Mouse (Mus musculus) liver, embryonic 14.5 days (tissue): Measurements from ENCODE around the gene Synm. TPM values are rescaled to one million over a fixed set of nuclear protein-coding genes. Genes with fewer than 3 reads are reported as not detected.

Experiments
- ATAC-seq: fragments of 200-750 bp; cut with Nextera tagmentation; 2 replicates; pipeline ENCODE4 v1.8.0; 2017; ENCODE audit warnings: moderate number of reproducible peaks, mild to moderate bottlenecking, moderate library complexity; ENCODE audit not compliant: insufficient read depth
- DNase-seq, 3 experiments: peaks; one replicate each; pipeline ENCODE4 v3.0.0-alpha.2; 2012 to 2013; ENCODE audit warnings: low read depth in 3 of 3, low spot score in 3 of 3
- H3K27ac ChIP-seq: fragments of 300-500 bp; sonication (generic); 2 replicates; pipeline ENCODE4 v1.5.1; 2014; ENCODE audit warnings: moderate library complexity, mild to moderate bottlenecking, control low read depth, inconsistent platforms
- H3K27me3 ChIP-seq: fragments of 300-500 bp; sonication (generic); 2 replicates; pipeline ENCODE4 v1.6.1; 2014; ENCODE audit warnings: mild to moderate bottlenecking, low read length, moderate library complexity; ENCODE audit not compliant: control insufficient read depth, insufficient read depth
- H3K36me3 ChIP-seq: fragments of 300-500 bp; sonication (generic); replicated peaks from 2 replicates; pipeline ENCODE4 v1.6.1; 2014; ENCODE audit warnings: low read depth; ENCODE audit not compliant: control insufficient read depth, insufficient read depth
- H3K4me1 ChIP-seq, 2 experiments: fragments of 200-500 bp in 1 of 2; fragments of 300-500 bp in 1 of 2; sonication (generic) in 1 of 2; replicated peaks; 2 replicates each; pipeline ENCODE4 v1.6.1; 2012 to 2014; ENCODE audit warnings: antibody characterized with exemption in 1 of 2, inconsistent platforms in 1 of 2, low read length in 1 of 2; ENCODE audit not compliant: control insufficient read depth in 2 of 2, insufficient read depth in 2 of 2
- H3K4me2 ChIP-seq: fragments of 300-500 bp; sonication (generic); 2 replicates; pipeline ENCODE4 v1.6.1; 2014; ENCODE audit warnings: low read depth, mild to moderate bottlenecking, control low read depth, moderate library complexity
- H3K4me3 ChIP-seq, 2 experiments: fragments of 200-500 bp in 1 of 2; fragments of 300-500 bp in 1 of 2; sonication (generic) in 1 of 2; 2 replicates each; pipeline ENCODE4 v1.5.1; 2012 to 2014; ENCODE audit warnings: low read depth in 2 of 2, low read length in 2 of 2, mild to moderate bottlenecking in 2 of 2, control low read depth in 1 of 2, inconsistent platforms in 1 of 2, moderate library complexity in 1 of 2; ENCODE audit not compliant: insufficient read depth in 1 of 2
- H3K9ac ChIP-seq: fragments of 300-500 bp; sonication (generic); replicated peaks from 2 replicates; pipeline ENCODE4 v1.6.1; 2014; ENCODE audit warnings: mild to moderate bottlenecking, control low read depth, moderate library complexity
- H3K9me3 ChIP-seq: fragments of 300-500 bp; sonication (generic); 2 replicates; pipeline ENCODE4 v1.6.1; 2016; ENCODE audit warnings: low read length, mixed read lengths; ENCODE audit not compliant: control insufficient read depth
- CTCF ChIP-seq: IDR thresholded peaks from 2 replicates; pipeline ENCODE4 v1.5.1; 2016; ENCODE audit warnings: antibody characterized with exemption, low read depth, control low read depth
- EP300 ChIP-seq: IDR thresholded peaks from 2 replicates; pipeline ENCODE4 v1.6.1; 2016; ENCODE audit warnings: antibody characterized with exemption, low read depth
- WGBS: fragments of 180-500 bp; shearing (Covaris S2); extraction: QIAGEN DNeasy Blood & Tissue Kit; methylation state at CpG from one replicate; pipeline ENCODE4 v1.1.7; 2014; ENCODE audit not compliant: insufficient replicate concordance; 5-methylcytosine and 5-hydroxymethylcytosine counted together
- polyA plus RNA-seq, 2 experiments: library from polyadenylated mRNA; depleted of rRNA in 1 of 2; stranded (reverse) in 1 of 2; unstranded in 1 of 2; fragments of >200 nt; fragmentation: Nextera tagmentation in 1 of 2; extraction: Ambion mirVana in 1 of 2; gene quantifications; 2 replicates each; pipeline versions ENCODE4 v1.2.1 to v1.2.3; 2012 to 2014

The Synm gene
- polyA plus RNA-seq, 2 experiments = 0.03 to 0.05 TPM

DNA sequence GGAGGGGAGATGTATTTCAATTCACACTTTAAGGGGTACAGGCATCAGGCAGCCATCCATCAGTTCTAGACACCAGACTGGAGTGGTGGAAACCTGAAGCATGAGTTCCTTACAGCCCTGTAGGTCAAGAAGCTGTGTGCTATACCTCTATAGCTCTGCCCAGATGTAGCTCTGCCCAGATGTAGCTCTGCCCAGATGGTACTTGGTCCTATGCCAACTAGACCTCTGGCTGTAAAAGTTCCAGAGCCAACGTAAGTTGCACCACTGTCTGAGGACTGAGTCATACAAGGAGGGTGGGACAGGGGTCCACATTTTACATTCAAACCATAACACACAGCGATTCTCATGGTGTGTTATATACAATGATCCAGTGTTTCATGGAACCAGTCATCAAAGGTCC is 28.3 kb upstream of the Synm start:
- no peak for DNase-seq
- H3K36me3 ChIP-seq = no peaks in the 10 kb centered on the region
- 44% methylated on average over 2 of the region's 2 CpGs for WGBS

GRCm38 (mm10) chr7:67776636-67777305 is 17.2 kb upstream of the Synm start:
- WGBS = 58% methylated on average over 12 of the region's 12 CpGs
- DNase-seq = no peak
- H3K27me3 ChIP-seq = no peaks in the 10 kb centered on the region; the same call in 1 of the 2 replicates
- H3K36me3 ChIP-seq = no peaks in the 10 kb centered on the region
- H3K4me2 ChIP-seq = no peak overlapping the region
- H3K4me3 ChIP-seq = no peak overlapping the region
- no peak overlapping the region for H3K27ac ChIP-seq
- no peak for ATAC-seq
- no peaks in the 10 kb centered on the region for H3K4me1 ChIP-seq
- no peaks in the 10 kb centered on the region for H3K9me3 ChIP-seq
- TF ChIP-seq EP300 (no peak), CTCF (no peak)
- no peak overlapping the region for H3K9ac ChIP-seq

More for the DNA sequence above, 28.3 kb upstream of the Synm start:
- Histone ChIP-seq H3K4me2 (no peak overlapping the region), H3K27me3 (no peaks in the 10 kb centered on the region), H3K27ac (no peak overlapping the region), H3K4me3 (no peak overlapping the region), H3K9me3 (no peaks in the 10 kb centered on the region), H3K9ac (no peak overlapping the region), H3K4me1 (no peaks in the 10 kb centered on the region)
- ATAC-seq = no peak
- TF ChIP-seq CTCF = no peak
- TF ChIP-seq EP300 = no peak

- Histone ChIP-seq H3K4me2 (no peak overlapping the region), H3K4me3 (no peak overlapping the region), H3K9me3 (no peaks in the 10 kb centered on the region), H3K27me3 (no peaks in the 10 kb centered on the region; the same call in 1 of the 2 replicates), H3K4me1 (no peaks in the 10 kb centered on the region), H3K36me3 (no peaks in the 10 kb centered on the region), H3K9ac (no peak overlapping the region), H3K27ac (no peak overlapping the region)
- ATAC-seq (no peak), DNase-seq (no peak)
- WGBS = 13% methylated on average over 3 of the region's 3 CpGs
- TF ChIP-seq CTCF (no peak), EP300 (no peak)
Observed at GRCm38 (mm10) chr7:67775623-67776022, 16.1 kb upstream of the Synm start.

- no peaks in the 10 kb centered on the region for H3K36me3 ChIP-seq
- no peak overlapping the region for H3K4me3 ChIP-seq
- H3K4me2 ChIP-seq = no peak overlapping the region
- no peaks in the 10 kb centered on the region for H3K9me3 ChIP-seq
- H3K27ac ChIP-seq = no peak overlapping the region
- no peaks in the 10 kb centered on the region for H3K4me1 ChIP-seq
- ATAC-seq (no peak), DNase-seq (no peak)
- no peaks in the 10 kb centered on the region; the same call in 1 of the 2 replicates for H3K27me3 ChIP-seq
- 66% methylated on average over 9 of the region's 9 CpGs for WGBS
- H3K9ac ChIP-seq = no peak overlapping the region
- no peak for TF ChIP-seq EP300
- no peak for TF ChIP-seq CTCF
Observed at GRCm38 (mm10) chr7:67772231-67772630, 12.7 kb upstream of the Synm start.

DNA sequence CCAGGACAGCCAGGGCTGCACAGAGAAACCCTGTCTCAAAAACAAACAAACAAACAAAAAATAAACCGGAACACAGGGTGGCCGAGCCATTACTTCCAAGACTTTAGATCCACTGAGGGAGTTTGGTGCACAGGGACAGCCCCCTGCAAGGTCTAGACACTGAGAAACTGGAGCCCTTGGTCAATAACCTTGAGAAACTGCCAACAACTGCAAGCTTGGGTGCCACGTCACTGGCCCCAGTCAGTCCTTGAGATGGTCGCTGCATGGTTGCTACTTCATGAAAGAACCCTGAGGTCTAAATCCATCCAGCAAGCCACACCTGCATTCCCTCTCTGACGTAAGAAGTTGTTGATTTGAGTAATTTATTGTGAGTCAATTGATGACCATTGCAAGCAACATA is 9.9 kb upstream of the Synm start:
- ATAC-seq (no peak), DNase-seq (no peak)
- no peaks in the 10 kb centered on the region for H3K27me3 ChIP-seq
- TF ChIP-seq EP300 = no peak
- TF ChIP-seq CTCF = no peak
- no peak overlapping the region for H3K9ac ChIP-seq
- H3K9me3 ChIP-seq = no peaks in the 10 kb centered on the region
- no peak overlapping the region for H3K4me2 ChIP-seq
- 58% methylated on average over 5 of the region's 5 CpGs for WGBS
- no peaks in the 10 kb centered on the region for H3K36me3 ChIP-seq
- no peak overlapping the region for H3K27ac ChIP-seq
- no peaks in the 10 kb centered on the region for H3K4me1 ChIP-seq
- no peak overlapping the region for H3K4me3 ChIP-seq
